Comparison of ENCODE assay signal across 16 mouse cellular contexts in the genomic region with DNA sequence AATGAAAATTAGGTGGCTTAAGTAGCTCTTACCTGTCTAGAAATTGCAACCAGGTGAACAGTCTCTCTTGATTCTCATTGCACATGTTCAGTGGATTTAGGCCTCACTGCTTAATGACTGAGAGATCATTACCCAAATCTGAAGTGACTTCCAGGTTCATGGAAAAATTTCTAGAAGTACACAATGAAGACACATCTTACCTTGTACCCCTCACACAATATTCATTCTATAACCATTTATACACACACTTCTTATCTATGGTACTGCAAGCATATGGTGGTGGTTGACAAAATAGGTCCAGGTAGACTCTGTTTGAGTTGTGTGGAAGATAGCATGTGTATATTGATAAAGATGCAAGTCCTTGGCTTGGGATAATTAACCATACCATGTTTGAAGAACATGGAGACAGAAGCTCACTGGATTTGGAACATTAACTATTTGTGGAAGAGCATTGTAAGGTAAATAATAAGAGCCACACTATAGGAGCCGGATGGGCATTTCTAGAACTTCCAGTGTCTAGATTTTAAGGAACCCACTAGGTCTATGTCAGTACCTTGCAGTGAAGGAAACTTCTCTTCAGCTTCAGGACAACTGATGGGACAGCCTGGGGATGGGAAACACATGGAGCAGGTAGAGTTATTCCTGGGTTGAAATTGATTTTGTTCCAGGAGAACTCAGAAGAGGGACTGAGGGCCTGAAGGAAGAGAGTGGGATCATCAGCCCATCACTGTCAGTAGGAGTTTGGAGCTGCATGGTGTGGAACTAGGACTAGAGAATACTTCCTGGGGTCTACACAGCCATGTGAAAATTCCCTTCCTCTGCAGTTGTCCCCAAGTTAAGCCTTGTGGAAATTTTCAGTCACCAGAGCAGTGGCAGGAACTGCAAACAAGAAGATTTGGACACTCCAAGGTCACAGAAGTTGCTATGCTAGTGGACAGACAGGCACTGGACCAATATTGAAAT. TPM values are rescaled to one million over a fixed set of nuclear protein-coding genes. Genes with fewer than 3 reads are reported as not detected.
DNase-seq lines count a peak whose midpoint lies in the region; ATAC-seq and TF ChIP-seq lines count a peak whose summit lies in the region.
"Had no signal": no experiment of that assay in that cellular context is flagged by ENCODE, and none has a peak within 500 bp of the region (broad histone marks: within the 10 kb centered on the region; RNA-seq: fewer than 3 reads in every experiment).

No protein-coding gene starts in this region.

- DNase-seq in heart, postnatal 14 days, result no peak
- DNase-seq in limb, embryonic 11.5 days (ENCODE audit: low spot score), result no peak
- DNase-seq in limb, embryonic 10.5 days (ENCODE audit: low spot score), result no peak
- DNase-seq in G1E (ENCODE audit: low spot score), result no peak
- no peak for DNase-seq in ovary, postnatal 10 days (ENCODE audit: low spot score)
- DNase-seq in adrenal gland, adult 8-10 months, result no peak
- DNase-seq: gastrocnemius, postnatal 36 days; lung, postnatal 4 days; right cerebral cortex, postnatal 14 days; thymus, adult 2 months had no signal

- no peak overlapping the region for H3K4me3 ChIP-seq in heart, embryonic 12.5 days
- no peak overlapping the region for H3K4me3 ChIP-seq in limb, embryonic 11.5 days (ENCODE audit: low read depth, low read length)
- no peak overlapping the region for H3K4me3 ChIP-seq in limb, embryonic 10.5 days
- no peak overlapping the region for H3K4me3 ChIP-seq in G1E (ENCODE audit: low read depth, low read length)
- no peak overlapping the region for H3K4me3 ChIP-seq in limb, embryonic 15.5 days
- H3K4me3 ChIP-seq: layer of hippocampus, adult 2 months had no signal

- H3K4me2 ChIP-seq in heart, embryonic 12.5 days, result no peak overlapping the region
- H3K4me2 ChIP-seq in limb, embryonic 11.5 days (ENCODE audit: low read depth, severe bottlenecking), result no peak overlapping the region
- no peak overlapping the region for H3K4me2 ChIP-seq in limb, embryonic 15.5 days

- no peak overlapping the region for H3K27ac ChIP-seq in heart, embryonic 12.5 days (ENCODE audit: poor library complexity, severe bottlenecking)
- no peak overlapping the region for H3K27ac ChIP-seq in limb, embryonic 11.5 days (replicated peaks; ENCODE audit: low read depth, low read length)
- H3K27ac ChIP-seq in limb, embryonic 10.5 days, result no peak overlapping the region
- H3K27ac ChIP-seq in limb, embryonic 15.5 days, result no peak overlapping the region
- H3K27ac ChIP-seq: layer of hippocampus, adult 2 months had no signal

- WGBS in heart, embryonic 12.5 days, result 65% methylated on average over 1 of the region's 1 CpGs
- 56% methylated on average over 1 of the region's 1 CpGs for WGBS in limb, embryonic 11.5 days
- 67% methylated on average over 1 of the region's 1 CpGs for WGBS in limb, embryonic 10.5 days
- 58% methylated on average over 1 of the region's 1 CpGs for WGBS in limb, embryonic 15.5 days

- H3K27me3 ChIP-seq in heart, embryonic 12.5 days (replicated peaks), result no peaks in the 10 kb centered on the region
- no peaks in the 10 kb centered on the region for H3K27me3 ChIP-seq in limb, embryonic 11.5 days (ENCODE audit: control insufficient read depth, insufficient read depth, low read length)
- no peaks in the 10 kb centered on the region for H3K27me3 ChIP-seq in limb, embryonic 10.5 days (ENCODE audit: low read depth, poor library complexity, severe bottlenecking)
- no peaks in the 10 kb centered on the region for H3K27me3 ChIP-seq in G1E (ENCODE audit: insufficient read depth, low read length)
- no peaks in the 10 kb centered on the region for H3K27me3 ChIP-seq in limb, embryonic 15.5 days

- H3K9me3 ChIP-seq in heart, embryonic 12.5 days (replicated peaks), result peaks cover 10% of the 10 kb centered on the region
- peaks cover 5% of the 10 kb centered on the region for H3K9me3 ChIP-seq in limb, embryonic 11.5 days (ENCODE audit: control insufficient read depth, low read length)
- peaks cover 5% of the 10 kb centered on the region; the same call in 1 of the 2 replicates for H3K9me3 ChIP-seq in limb, embryonic 10.5 days (replicated peaks)
- peaks cover 12% of the 10 kb centered on the region for H3K9me3 ChIP-seq in G1E (replicated peaks)
- H3K9me3 ChIP-seq in limb, embryonic 15.5 days, result peaks cover 21% of the 10 kb centered on the region; the same call in 1 of the 2 replicates

- ATAC-seq in heart, embryonic 12.5 days (ENCODE audit: insufficient number of reproducible peaks, low FRiP score), result peak; percentile 68; the same call in 1 of the 2 replicates
- peak; percentile 67; the same call in 1 of the 2 replicates for ATAC-seq in limb, embryonic 11.5 days (ENCODE audit: insufficient number of reproducible peaks, low FRiP score, low TSS enrichment, low read depth)
- ATAC-seq in G1E (ENCODE audit: extremely low read depth, insufficient number of reproducible peaks, low FRiP score, poor library complexity, severe bottlenecking), result peak; percentile 54
- 0 out of 2 replicates have a peak, but pooled peaks have one; percentile 40 for ATAC-seq in limb, embryonic 15.5 days (ENCODE audit: insufficient number of reproducible peaks, low FRiP score, low TSS enrichment, low read depth)

- no peak overlapping the region for H3K9ac ChIP-seq in heart, embryonic 12.5 days
- H3K9ac ChIP-seq in limb, embryonic 11.5 days (ENCODE audit: low read length), result no peak overlapping the region
- H3K9ac ChIP-seq in limb, embryonic 15.5 days, result no peak overlapping the region

- no peaks in the 10 kb centered on the region for H3K4me1 ChIP-seq in heart, embryonic 12.5 days (replicated peaks)
- no peaks in the 10 kb centered on the region for H3K4me1 ChIP-seq in limb, embryonic 11.5 days (ENCODE audit: control insufficient read depth, insufficient read depth, low read length)
- no peaks in the 10 kb centered on the region for H3K4me1 ChIP-seq in limb, embryonic 10.5 days
- no peaks in the 10 kb centered on the region for H3K4me1 ChIP-seq in G1E (ENCODE audit: insufficient read depth, low read depth, low read length)
- no peaks in the 10 kb centered on the region for H3K4me1 ChIP-seq in limb, embryonic 15.5 days

- intact Hi-C loops in heart, postnatal 14 days (cut with DNase I), result no loop called here

- no peaks in the 10 kb centered on the region for H3K36me3 ChIP-seq in heart, embryonic 12.5 days
- H3K36me3 ChIP-seq in limb, embryonic 11.5 days (ENCODE audit: control insufficient read depth, insufficient read depth, low read length), result no peaks in the 10 kb centered on the region
- H3K36me3 ChIP-seq in limb, embryonic 10.5 days, result no peaks in the 10 kb centered on the region
- no peaks in the 10 kb centered on the region for H3K36me3 ChIP-seq in G1E (replicated peaks)
- no peaks in the 10 kb centered on the region for H3K36me3 ChIP-seq in limb, embryonic 15.5 days

- no peak for TF ChIP-seq CTCF in G1E (IDR thresholded peaks at IDR 0.05; ENCODE audit: low read depth, low read length)

RNA-seq across cellular contexts. Expression of gene Zfp985, which starts 33.7 kb away (rescaled TPM):
- 0.22 TPM in 1 of 2 replicates, not detected in the other for polyA plus RNA-seq in heart, embryonic 12.5 days (2016; fragmentation: Nextera tagmentation; extraction: Ambion mirVana)
- total RNA-seq in heart, postnatal 14 days (2021), result under 1 TPM; 0.20 to 0.33 TPM
- polyA plus RNA-seq in limb, embryonic 11.5 days (2014; fragmentation: Nextera tagmentation; extraction: Ambion mirVana), result 0.07 and 0.09 TPM in 2 replicates
- 0.25 and 0.34 TPM in 2 replicates for polyA plus RNA-seq in limb, embryonic 10.5 days (2016; fragmentation: Nextera tagmentation; extraction: Ambion mirVana)
- 3.6 and 4.3 TPM in 2 replicates for total RNA-seq in G1E (2014; fragmentation: Nextera tagmentation)
- total RNA-seq in G1E (2017), result 3.7 and 4.1 TPM in 2 replicates
- polyA plus RNA-seq in G1E (2012), result 0.02 and 0.11 TPM in 2 replicates
- polyA plus RNA-seq in limb, embryonic 15.5 days (2015; fragmentation: Nextera tagmentation; extraction: Ambion mirVana), result 0.10 TPM in 1 of 2 replicates, not detected in the other
- under 1 TPM; 0.10 to 0.46 (median 0.24) TPM for total RNA-seq in adrenal gland, adult 8-10 months (2022)
- total RNA-seq: layer of hippocampus, adult 2 months; left cerebral cortex, adult 8-10 months; liver, adult 2 months had no signal
- polyA plus RNA-seq: liver, adult 2 months; thymus, adult 2 months had no signal

RNA-seq across cellular contexts. Expression of gene Gm16503, which starts 46.8 kb away (rescaled TPM):
- polyA plus RNA-seq in heart, embryonic 12.5 days (2016; fragmentation: Nextera tagmentation; extraction: Ambion mirVana), result 0.36 and 0.50 TPM in 2 replicates
- under 1 TPM; 0.26 to 0.27 TPM for total RNA-seq in heart, postnatal 14 days (2021)
- 0.39 and 0.47 TPM in 2 replicates for polyA plus RNA-seq in limb, embryonic 11.5 days (2014; fragmentation: Nextera tagmentation; extraction: Ambion mirVana)
- 0.75 and 1.0 TPM in 2 replicates for polyA plus RNA-seq in limb, embryonic 10.5 days (2016; fragmentation: Nextera tagmentation; extraction: Ambion mirVana)
- total RNA-seq in G1E (2014; fragmentation: Nextera tagmentation) (0.29 TPM in 1 of 2 replicates, not detected in the other), G1E (2017) (0.17 and 0.22 TPM in 2 replicates)
- not detected in 2 replicates for polyA plus RNA-seq in G1E (2012)
- polyA plus RNA-seq in limb, embryonic 15.5 days (2015; fragmentation: Nextera tagmentation; extraction: Ambion mirVana), result 0.34 and 0.40 TPM in 2 replicates
- total RNA-seq in adrenal gland, adult 8-10 months (2022), result 1 to 10 TPM in 1 of 4 experiments, under 1 TPM in 3; 0.26 to 2.0 (median 0.85) TPM
- total RNA-seq: liver, adult 2 months had no signal
- polyA plus RNA-seq: C2C12; liver, adult 2 months had no signal

RNA-seq across cellular contexts. Expression of gene Zfp979, which starts 55.5 kb away (rescaled TPM):
- 4.2 and 4.5 TPM in 2 replicates for polyA plus RNA-seq in heart, embryonic 12.5 days (2016; fragmentation: Nextera tagmentation; extraction: Ambion mirVana)
- 1 to 10 TPM; 3.2 to 3.3 TPM for total RNA-seq in heart, postnatal 14 days (2021)
- 3.1 TPM in 2 replicates for polyA plus RNA-seq in limb, embryonic 11.5 days (2014; fragmentation: Nextera tagmentation; extraction: Ambion mirVana)
- polyA plus RNA-seq in limb, embryonic 10.5 days (2016; fragmentation: Nextera tagmentation; extraction: Ambion mirVana), result 3.3 and 3.7 TPM in 2 replicates
- not detected in 2 replicates for total RNA-seq in G1E (2014; fragmentation: Nextera tagmentation)
- 0.70 and 0.82 TPM in 2 replicates for total RNA-seq in G1E (2017)
- not detected in 2 replicates for polyA plus RNA-seq in G1E (2012)
- polyA plus RNA-seq in limb, embryonic 15.5 days (2015; fragmentation: Nextera tagmentation; extraction: Ambion mirVana), result 2.5 and 2.8 TPM in 2 replicates
- total RNA-seq in adrenal gland, adult 8-10 months (2022), result 1 to 10 TPM; 2.9 to 4.2 (median 3.2) TPM
- polyA plus RNA-seq: liver, adult 2 months had no signal
